Mouse (Mus musculus): ENCODE results near the gene Xcl1.
"Not testable (repeated sequence)": the region's sequence is repeated elsewhere in the genome, so short reads cannot be mapped to it uniquely, and the experiment has no call there.

Gene Xcl1

DNA sequence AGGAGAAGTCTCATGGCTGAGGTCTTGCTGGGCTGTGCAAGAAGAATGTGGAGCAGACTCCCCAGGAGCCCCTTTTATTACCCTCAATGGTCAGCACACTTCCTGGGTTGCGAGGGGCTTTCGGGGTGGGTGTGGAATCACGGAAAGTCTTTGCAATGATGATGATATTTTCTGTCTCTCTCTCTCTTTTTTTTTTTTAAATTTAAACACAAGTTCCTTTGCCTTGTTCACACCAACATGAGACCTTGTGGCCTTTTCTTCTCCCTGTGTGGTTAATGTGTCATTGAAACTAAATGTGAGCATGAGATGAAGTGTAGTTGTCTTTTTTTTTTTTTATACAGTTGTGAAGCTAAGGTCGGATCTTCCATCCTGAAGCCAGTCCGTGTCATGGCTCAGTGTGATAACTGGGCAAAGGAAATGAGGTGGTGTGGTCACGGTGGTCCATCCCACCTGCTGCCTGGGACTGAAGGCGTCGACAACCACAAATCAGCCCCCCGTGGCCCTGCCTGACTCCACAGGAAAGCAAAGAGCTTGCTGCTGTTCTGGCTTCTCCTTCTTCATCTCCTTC, at the start of gene Xcl1:
Xcl1 (minus strand) TSS at position 51 of the 568 bp plus-strand sequence.
- DNase-seq (ENCODE audit: low spot score in 2 of 2) = no peak

DNA sequence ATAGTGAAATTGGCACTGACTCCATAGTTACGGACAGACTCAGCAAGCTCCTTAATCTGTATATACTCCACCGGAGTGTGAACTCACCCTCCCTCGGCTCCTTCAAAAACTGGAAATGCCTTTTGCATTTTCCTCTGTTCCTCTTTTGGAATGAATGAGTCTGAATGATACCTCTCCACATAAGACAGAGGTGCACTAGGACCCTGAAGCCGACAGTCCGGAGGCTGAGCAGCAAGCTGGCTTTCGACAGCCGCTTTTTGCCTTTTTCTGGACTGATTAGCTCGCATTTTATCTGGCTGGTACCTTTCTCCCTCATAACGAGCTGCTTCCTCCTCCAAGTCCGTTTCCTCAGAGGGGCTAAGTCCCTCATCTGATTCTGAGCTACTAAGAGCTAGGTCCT, 49.4 kb upstream of the Xcl1 start:
- not testable (repeated sequence) for DNase-seq (ENCODE audit: low spot score in 2 of 2)

DNA sequence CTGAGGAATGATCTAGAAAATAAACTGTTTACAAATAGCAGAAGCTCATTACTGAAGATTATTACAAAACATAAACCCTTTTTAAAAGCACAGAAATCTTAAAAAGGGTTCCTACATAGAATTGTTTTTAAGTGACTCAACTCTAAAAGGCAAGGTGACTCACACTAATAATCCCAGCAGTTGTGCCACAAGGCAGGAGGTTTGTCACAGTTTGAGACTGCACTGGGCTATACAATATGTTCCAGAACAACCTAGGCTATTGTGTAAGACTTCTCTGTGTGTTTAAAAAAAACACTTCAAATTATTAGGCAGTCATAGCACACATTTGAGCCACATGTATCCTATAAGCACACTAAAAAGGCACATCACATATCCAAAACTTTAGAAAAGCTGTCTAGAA, 42.0 kb upstream of the Xcl1 start:
- no peak for DNase-seq (ENCODE audit: low spot score in 2 of 2)

DNA sequence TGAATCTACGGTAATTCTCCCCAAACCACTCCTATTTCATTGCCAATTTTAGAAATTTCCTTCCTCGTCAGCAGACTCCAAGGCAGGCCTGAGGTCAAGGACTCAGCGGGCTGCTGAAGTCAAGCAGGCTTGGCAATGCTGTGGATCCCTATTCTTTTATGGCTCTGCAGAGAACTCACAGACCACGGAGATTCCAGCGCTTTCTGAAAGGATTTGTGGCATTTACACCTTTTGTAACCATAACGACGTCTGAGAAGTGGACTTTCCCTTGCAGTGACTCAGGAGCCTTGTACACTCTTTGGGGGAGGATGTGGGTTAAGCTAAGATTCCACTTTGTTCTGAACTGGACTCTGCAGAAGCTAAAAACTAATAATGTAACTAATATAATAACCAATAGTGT, 40.4 kb upstream of the Xcl1 start:
- DNase-seq (ENCODE audit: low spot score in 2 of 2) = no peak

DNA sequence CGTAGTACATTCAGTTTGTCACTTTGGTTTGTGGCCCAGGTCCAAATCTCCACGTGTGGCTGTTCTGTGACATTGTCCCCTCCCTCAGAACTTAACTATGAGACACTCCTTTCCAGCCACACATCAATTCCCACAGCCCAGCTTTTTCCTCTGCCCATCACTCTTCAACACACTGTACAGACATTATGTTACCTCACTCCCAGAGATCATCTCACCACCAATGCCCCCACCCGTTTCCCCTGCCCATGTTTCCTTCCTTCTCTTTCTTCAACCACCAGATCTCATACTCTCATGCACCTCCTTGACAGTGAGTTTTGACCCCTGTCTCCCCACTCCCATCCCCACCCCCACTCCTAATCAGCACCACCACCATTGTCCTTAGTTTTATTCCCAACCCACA, 39.9 kb upstream of the Xcl1 start:
- no peak for DNase-seq (ENCODE audit: low spot score in 2 of 2)

DNA sequence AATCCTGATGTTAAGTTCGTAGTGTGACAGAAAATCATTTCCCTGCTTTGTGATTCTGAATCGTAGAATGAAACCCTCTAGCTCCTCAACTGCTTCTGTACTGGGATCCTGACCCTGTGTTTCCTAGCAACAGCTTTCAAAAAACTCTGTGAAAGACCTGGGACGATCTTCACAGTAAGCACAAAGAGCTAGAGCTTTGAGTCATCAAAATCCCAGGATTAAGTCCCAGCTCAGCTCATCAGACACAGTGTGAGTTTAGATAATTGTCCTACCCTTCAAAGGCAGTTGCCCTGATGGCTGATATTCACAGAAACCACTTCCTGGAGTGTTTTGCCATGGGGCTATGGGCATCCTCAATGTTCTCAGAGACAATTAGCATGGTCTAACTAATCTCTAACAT, 38.5 kb upstream of the Xcl1 start:
- DNase-seq (ENCODE audit: low spot score in 2 of 2) = no peak

DNA sequence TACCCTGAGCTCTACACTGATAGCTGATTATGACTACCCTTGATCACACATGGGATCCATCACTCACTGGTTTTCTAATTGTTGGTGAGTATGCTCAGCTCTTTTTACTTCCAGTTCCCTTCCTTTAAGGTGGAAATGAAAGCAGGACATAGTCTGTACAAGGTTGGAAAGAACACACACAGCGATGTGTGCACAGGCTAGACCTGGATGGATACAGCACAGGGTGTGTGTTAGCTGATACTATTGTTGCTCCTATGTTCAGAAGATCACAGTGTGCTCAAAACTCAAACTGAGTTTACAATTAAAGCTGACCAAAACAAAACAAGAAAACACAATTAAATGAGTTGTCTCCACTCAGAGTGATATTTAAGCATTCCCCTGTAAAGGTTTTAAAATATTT, 38.0 kb upstream of the Xcl1 start:
- no peak for DNase-seq (ENCODE audit: low spot score in 2 of 2)

DNA sequence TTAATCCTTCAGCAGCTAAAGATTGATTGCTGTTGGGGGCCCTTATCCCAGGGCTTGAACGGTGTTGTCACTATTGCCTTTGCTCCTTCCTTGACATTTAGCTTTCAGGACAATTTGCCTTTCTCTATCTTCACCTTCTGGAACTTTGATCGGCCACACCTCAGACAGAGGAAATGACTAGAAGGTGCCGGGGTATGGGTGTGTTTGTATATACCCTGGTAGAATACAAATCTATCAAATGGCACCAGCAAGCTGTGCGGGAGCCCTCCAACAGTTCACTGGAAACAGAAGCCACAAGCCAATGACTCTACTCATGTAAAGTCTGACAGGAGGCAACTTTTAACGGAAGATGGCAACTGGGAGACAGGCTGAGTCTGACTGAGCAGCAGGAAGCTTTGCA, 37.4 kb upstream of the Xcl1 start:
- DNase-seq (ENCODE audit: low spot score in 2 of 2) = no peak

DNA sequence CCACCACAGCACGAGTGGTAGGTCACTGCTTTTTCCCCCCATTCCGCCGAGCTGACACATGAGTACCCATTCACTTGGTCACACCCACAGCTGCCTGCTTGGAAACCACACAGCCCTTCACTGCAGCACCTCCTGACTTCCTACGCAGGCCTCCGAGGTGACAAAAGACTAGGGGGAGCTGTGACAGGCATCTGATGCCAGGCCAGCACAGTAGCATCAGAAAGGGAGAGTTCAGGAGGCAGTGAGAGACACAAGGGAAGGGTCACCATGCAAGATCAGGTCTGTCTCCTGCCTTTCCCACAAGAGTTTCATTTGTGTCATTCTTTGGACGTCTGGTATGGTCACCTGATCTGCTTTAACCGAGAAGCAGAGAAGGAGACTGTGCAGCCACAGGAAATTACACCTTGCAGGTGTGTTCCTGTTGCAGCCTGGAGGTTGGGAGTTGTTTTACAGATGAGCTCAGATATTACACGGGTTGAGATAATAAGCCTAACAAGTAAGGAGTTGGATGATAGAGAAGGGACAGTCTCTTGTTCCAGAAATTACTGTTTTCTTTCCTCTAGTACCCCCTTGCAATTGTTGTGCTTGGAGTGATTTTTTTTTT, 30.9 kb upstream of the Xcl1 start:
- DNase-seq (ENCODE audit: low spot score in 2 of 2) = peak; percentile 29 to 39

DNA sequence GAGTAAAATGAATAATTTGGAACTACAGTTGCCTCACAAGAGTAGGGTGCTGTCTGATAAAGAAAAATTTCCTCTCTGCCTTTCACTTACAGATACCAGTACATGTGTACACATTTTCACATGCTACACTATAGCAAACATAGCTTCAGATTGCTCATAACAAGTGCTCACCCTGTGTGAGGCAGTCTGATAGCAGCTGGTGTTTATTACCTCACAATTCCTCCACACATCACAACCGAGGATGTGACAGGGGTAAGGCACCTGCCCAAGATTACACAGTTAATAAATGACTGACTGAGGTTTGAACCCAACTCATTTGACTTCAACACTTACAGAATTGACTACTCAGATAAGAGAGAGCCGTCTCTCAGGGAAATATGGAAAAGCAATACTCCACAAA, 25.3 kb upstream of the Xcl1 start:
- DNase-seq (ENCODE audit: low spot score in 2 of 2) = no peak

DNA sequence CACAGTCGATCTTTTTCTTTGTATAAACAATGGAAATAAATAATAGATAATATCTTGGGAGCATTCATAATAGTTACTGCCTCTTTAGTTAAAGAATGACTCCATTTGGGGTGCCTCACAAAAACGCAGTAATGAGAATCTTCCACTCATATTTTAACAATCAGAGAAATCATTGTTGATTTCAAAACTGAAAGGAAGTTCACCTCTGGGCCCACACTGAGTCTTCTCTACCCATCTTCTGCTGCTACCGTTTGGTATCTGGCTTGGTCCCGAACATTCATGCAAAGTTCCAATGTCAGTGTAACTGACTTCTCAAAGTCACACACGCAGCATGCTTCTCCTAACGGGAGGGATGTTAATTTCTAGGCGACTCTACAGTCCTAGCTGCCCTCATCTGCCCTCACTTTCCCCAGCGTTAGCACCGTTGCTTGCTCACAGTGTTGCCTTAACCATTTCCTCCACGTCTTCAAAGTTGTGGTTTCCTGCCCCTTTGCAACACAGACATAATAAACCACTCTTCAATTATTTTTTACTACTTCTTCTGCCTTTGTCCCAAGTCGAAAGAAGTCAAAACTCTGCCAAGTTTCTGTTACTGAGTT, 24.6 kb upstream of the Xcl1 start:
- DNase-seq (ENCODE audit: low spot score in 2 of 2) = peak; percentile 56 to 59

DNA sequence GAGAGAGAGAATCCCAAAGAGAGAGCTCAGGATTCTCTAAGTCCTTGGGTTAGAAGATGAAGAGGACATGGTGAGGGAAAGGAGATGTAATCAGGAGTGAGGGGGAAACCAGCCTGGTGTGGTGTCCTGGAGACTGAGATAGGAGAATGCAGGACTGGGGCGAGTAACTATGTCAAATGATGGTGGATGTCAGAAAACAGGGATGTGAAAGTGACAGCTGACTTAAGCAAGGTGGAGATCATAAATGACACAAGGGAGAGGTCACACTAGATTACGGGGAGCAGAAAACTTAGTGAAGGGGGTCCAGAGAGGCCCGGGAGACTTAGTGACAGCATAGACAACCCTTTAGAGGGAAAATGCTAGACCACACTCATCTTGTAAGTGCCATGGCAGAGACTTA, 23.8 kb upstream of the Xcl1 start:
- DNase-seq (ENCODE audit: low spot score in 2 of 2) = no peak

DNA sequence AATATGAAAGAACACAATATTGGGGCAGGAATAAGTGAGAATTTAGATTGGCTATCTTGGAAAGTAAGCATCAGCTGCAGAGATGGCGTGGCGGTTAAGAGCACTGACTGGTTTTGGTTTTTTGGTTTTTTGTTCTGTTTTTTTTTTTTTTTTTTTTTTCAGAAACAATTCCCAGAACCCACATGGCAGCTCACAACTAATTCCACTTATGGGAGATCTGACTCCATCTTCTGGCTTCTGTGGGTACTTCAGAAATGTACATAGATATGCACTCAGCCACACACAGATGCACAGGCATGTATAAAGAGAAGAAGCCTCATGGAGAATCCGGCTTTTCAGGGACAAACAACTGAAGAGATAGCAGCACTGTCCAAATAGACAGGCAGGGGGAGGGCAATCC, 22.6 kb upstream of the Xcl1 start:
- no peak for DNase-seq (ENCODE audit: low spot score in 2 of 2)

DNA sequence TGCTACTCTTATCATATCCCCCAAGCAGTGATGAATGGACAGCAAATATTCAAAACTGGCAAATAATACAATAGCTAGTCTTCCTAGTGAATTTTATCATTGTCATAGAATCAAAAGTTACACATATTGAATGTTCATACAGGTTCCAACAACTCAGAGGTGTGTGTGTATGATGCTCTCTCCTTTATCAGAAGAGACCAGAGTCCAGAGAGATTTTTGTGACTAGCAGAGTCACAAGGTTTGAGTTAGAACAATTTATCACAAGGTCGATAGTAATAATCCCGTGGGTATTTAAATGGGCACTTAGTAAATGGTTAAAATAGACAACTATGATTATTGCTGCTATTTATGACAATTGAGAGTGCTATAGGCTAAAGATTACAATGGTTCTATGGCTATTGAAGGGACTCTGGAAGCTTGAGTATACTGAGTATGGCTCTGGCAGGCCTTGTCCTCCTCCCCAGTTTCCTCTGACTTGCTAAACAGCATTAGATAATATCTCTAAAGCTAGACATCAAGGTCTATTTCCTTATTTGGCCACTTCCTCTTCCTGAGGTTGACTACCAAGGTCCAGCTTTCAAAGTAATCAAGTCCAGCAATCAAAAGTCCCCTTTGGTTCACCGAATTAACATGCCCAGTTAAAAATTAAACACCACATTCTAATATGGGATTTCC, 21.5 kb upstream of the Xcl1 start:
- DNase-seq (ENCODE audit: low spot score in 2 of 2) = no peak

DNA sequence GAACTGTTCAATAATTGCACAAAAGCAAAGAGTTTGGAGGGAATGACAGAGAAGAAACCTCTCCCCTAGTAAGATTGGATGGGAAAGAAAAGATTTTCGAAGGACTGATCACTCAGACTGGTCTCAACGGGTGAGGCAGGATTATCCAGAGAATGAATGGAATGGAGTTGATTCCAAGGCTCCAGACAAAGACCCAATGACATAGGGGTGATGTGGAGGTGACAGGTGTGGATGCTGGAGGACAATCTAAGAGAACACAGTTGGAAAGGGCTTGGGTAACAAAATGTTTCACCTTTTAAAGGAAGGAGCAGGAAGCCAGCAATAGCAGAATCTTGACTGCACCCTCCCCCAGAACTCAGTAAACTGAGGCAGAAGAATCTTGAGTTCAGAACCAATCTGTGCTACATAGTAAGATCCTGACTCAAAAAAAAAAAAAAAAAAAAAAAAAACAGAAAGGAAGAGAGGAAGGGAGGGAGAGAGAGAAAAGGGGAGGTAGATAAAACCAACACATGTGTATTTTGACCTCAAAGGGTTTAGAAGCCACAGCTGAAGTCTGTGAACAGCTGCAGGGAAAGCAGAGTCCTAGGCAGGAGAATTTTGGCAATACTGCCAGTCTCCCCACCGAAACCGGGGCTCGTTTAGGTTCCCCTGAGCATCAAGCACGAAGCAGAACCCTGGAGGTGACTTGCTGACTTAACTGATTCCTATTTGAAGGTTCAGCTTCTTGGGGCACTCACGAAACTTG, 20.3 kb upstream of the Xcl1 start:
- no peak for DNase-seq (ENCODE audit: low spot score in 2 of 2)

DNA sequence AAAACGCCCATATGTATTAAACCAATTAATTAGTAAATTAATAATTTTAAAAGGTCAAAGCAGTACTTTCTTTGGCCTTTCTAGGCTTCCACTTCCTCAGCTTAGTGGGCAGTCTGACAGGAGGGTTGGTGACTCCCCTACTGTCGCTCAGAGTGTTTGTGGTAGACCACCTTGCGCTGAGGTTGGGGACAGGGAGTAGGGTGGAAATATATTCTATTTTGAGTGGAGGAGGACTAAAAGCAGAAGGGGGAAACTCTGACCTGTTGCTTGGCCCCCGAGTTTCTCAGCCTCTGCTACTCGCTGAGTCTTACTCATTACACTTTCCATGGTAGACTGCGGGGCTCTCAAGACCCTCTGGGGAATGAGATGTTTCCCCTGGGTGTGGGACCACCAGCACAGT, 18.2 kb upstream of the Xcl1 start:
- no peak for DNase-seq (ENCODE audit: low spot score in 2 of 2)

DNA sequence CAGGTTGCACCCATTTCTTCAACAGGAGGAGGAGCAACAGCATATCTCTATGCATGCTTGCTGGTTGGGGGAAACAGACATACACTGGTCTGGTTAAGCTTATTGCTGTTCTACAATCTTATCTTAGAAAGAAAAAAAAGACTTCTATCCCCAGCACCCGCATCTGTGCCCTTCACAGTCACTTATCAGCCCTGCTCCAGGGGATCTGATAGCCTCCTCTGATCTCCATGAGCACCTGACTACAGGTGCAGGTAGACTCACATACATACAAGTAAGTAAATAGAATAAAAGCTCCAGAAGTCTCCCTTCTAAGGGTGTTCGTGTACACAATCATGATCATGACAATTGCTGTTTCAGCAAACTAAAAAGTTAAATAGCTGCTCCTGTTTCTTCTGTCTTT, 733 bp upstream of the Xcl1 start:
- DNase-seq (ENCODE audit: low spot score in 2 of 2) = no peak

DNA sequence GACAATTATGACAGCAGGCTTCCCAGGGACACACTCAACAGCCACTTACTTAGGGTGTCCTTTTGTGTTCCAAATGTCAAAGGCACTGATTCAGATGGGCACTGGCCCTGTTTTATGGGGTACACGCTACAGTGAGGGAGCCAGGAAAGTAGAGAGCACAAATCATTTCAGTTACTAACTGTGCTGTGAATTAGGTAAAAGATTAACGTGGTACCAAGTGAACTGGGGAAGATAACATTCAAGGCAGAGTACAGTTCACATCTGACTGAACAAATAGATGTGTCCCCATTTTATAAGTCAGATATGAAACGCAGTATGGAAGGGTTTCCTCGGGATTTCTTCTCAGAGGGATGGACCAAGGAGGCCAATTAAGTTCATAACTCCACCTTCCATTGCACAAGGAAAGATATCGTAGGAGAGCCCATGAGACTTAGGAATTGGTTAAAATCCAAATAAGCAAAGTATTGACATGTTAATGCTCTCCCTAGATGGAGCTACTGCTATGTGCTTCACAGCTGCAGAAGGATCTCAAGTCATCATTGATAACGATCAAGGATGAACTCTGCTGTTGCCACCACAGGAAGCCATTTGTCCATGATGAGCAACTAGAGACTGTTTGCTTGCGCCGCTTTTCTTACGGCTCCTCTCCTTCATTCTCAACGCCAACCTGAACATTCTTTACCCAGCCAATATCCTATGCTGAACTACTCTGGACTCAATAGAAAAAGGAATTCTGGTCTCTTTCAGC, 1.7 kb downstream of the Xcl1 start:
- DNase-seq (ENCODE audit: low spot score in 2 of 2) = no peak

DNA sequence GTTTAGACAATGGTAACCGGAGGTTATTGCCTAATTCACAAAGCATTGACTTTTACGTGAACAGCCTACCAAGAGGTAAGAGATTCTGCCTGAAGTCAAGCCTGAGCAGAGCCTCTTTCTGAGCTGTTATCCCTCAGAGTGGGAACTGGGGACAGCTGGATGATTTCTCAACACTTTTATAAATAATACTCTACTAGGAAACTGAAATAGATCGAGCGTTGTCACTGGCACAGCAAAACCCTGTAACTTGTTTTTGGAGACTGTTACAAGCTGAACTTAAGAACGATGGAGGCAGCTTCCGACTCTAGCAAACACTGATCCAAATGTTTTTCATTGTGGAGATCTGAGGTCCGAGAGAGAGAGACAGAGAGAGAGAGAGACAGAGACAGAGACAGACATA, 4.2 kb downstream of the Xcl1 start:
- DNase-seq (ENCODE audit: low spot score in 2 of 2) = no peak

DNA sequence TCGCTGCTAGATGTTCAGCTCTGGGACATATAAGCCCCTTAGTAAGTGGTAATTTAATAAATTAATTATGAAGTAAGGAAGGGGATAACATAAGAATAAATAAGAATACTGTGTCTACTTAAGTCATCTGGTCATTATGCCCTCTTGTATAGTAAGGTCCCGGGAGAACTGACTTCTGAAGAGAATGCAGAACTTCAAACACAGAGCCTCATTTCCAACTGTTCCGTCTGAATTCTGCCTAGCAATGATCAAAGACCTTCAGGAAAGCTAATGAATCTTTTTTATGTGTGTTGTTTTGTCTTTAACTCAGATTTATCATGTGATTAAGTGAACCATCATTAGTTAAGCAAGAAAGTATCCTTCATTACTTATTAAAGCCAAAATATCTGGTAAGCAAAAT, 5.3 kb downstream of the Xcl1 start:
- no peak for DNase-seq (ENCODE audit: low spot score in 2 of 2)

DNA sequence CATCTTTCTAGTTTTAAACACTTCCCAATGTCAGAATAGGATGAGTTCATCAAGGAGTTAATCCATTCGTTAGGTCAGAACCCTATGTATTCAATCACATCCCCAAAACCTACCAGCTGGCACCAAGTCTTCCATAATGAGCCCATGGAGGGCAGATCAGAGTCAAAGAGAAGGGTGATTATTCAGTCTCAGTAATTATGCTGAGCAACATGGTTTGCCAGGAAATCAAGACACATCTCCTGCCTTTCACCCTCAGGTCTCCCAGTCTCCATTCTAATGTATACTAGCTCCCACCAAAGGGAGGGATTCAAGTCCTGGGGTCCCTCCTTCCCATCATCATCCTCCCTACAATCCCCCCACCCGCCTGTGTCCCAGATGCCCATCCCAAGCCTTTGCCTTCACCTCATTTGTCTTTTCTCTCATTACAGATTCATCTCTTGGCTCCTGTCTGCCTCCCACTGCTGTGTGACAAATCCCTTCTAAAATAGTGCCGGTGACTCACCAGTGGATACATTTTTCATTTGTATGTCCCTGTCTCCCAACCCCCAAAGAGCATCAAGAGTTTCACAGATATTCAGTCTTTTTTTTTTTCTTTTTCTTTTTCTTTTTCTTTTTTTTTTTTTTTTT, 8.7 kb downstream of the Xcl1 start:
- no peak for DNase-seq (ENCODE audit: low spot score in 2 of 2)
